Mouse (Mus musculus) spleen, postnatal 10 days (tissue): ENCODE results near the gene Cycs.
A peak's percentile ranks its signal among the peaks of the same experiment; 100 is the strongest.

ENCODE experiments used
- DNase-seq, 2 experiments: peaks; one replicate each; pipeline ENCODE4 v3.0.0; 2021 to 2022; ENCODE audit warnings: low spot score in 2 of 2

Cycs gene

GRCm38 (mm10) chr6:50545412-50546043 is 20.8 kb downstream of the Cycs start:
- peak in 1 of 2 experiments; percentile 42 for DNase-seq

DNA sequence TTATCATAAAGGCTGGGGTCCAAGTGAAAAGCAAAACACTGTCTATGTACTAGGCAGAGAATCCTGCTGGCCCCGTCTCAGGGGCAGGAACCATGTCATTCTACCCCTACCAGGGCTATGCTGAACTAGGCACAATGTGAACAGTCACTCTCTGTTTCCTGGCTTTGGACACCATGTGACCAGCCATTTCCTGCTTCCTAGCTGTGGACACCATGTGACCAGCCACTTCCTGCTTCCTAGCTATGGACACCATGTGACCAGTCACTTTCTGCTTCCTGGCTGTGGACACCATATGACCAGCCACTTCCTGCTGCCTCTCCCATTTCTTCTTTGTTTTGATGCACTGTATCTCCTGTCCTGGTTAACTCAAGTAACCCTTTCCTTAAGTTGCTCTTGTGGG is 23.8 kb downstream of the Cycs start:
- no peak for DNase-seq

DNA sequence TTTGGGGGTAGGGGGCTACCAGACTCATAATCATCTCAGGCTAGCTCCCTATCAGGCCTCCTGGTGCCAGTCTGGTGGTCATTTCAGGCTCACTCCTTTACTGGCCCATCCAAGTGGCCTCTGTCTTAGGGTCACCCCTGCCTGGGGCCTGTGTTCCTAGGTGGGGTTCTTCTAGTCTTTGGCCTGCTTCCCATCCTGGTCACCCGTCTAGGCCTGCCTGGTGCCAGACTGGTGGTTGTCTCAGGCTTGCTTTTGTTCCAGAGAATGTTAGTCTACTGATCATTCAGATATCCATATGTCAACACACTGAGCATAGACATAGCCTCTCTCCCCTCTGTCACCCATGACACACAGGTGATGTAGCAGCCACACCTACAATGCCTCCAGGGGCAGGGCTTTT is 26.7 kb downstream of the Cycs start:
- no peak for DNase-seq

DNA sequence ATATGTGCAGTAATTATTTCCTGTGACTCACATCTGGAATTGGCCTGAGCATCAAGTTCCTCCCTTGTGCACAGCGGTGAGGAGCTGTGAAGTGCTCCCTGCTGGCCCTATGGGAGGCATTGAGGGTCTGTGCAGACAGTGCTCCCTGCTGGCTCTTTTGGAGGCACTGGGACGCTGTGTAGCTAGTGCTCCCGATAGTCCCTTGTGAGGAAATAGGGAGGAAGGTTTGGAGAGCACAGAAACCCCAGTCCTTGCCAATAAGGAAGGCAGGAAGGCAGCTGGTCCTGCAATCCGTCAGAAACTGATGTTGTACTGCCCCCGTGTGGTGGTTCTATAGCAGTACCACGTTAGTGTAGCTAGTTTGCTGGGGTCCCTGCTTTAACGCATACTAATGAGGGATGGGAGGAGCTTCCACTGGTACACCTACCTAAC is 29.9 kb downstream of the Cycs start:
- peak; percentile 40 to 81 for DNase-seq

DNA sequence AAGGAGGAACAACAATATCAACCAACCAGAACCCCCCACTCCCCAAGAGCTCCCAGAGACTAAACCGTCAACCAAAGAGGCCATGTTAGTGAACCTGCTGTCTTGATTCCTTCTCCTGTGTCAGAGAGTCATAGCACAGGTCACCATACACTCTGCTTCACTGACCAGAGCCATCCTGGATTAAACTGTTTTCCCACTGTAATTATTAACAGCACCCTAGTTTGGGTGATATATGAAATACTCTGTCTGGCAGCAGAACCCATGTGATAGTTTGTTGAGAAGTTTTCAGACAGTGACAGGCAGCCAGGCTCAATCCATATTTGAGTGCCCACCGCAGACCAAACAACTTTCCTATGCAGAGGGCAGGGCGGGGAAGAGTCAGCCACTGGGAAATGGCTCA is 31.0 kb downstream of the Cycs start:
- no peak for DNase-seq

GRCm38 (mm10) chr6:50531920-50532319 is 34.4 kb downstream of the Cycs start:
- DNase-seq, result no peak

DNA sequence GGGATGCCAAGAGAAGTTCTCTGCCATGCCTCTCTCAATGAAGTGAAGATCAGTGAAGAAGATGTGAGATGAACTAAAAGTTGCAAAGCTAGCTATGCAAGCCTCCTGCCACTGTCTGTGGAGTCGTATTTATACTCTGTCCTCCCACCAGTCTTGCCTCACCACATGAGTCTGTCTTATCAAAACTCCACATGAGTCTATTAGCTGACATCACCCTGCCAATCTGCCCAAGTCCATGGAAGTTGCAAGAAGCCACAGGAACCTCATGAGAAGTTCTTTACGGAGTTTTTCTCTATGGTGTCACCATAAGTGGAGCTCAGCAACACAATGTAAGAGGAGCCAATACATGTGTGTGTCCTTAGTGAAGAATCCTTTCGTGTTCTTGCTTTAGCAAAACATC is 35.3 kb downstream of the Cycs start:
- DNase-seq, result no peak

- no peak for DNase-seq
Observed at GRCm38 (mm10) chr6:50529194-50529593, 37.1 kb downstream of the Cycs start.

GRCm38 (mm10) chr6:50527416-50527815 is 38.9 kb downstream of the Cycs start:
- no peak for DNase-seq

- DNase-seq, result peak; percentile 20 to 73
Observed at GRCm38 (mm10) chr6:50526597-50527024, 39.7 kb downstream of the Cycs start.

DNA sequence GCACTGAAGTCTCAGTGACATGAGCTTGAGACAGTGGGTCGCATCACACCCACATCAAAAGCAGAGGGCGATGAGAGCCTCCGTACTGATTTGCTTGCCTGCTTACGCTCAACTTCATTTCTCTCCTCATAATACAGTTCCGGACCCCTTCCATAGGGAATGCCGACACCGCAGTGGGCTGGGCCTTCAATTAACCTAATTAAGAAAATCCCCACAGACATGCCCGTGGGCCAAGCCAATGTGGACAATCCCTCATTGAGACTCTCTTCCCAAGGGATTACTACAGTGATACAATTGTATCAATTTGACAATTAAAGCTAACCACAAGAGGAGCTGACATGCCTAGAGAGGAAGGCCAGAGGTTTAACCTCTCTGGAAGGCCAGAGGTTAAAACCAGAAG is 40.5 kb downstream of the Cycs start:
- no peak for DNase-seq

- no peak for DNase-seq
Observed at GRCm38 (mm10) chr6:50524261-50524896, 42.0 kb downstream of the Cycs start.

DNA sequence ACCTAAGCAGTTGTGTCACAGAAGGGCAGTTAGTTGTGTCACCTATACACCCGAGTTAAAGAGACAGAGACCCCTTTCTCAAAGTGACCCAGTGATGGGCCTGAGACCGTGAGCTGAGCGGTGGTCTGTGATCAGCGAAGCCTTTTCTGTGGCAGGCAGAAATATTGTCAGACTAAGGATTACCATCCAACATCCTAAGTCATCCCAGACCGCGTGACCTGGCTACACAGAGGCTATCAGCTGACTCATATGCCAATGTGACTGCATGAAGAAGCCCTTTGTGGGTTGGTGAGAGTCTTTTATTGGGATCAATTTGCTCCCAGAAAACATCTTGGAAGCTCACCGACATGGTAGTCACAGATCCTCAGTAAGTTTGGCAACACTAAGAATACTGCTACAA is 43.6 kb downstream of the Cycs start:
- no peak for DNase-seq

DNA sequence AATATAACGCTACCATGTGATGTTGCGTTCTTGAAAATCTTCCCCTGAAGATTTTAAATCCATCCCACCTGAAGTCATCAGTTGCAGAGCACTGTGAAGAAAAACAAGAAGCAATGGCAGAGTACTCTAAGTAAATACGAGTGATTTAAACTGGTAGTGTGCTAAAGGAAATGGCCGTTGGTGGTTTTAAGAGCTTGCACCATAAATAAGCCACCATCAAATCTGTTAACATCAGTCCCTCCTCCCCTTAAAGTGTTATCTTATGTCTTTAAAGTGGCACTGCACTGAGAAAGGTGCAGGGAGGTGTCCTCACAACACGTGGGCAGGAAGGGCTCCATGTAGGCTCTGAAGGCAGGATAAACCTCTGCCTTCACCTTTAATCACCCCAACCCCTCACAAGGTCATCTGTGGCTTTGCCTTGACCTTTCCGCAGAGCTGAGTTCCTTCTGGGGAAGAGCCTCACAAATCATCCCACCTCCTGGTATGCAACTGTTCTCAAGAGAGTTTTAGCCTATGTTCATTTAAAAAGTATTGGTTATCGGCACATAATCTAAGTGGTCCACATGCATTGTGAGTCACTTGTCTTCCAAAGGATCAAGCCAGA is 44.7 kb downstream of the Cycs start:
- DNase-seq, result no peak

DNA sequence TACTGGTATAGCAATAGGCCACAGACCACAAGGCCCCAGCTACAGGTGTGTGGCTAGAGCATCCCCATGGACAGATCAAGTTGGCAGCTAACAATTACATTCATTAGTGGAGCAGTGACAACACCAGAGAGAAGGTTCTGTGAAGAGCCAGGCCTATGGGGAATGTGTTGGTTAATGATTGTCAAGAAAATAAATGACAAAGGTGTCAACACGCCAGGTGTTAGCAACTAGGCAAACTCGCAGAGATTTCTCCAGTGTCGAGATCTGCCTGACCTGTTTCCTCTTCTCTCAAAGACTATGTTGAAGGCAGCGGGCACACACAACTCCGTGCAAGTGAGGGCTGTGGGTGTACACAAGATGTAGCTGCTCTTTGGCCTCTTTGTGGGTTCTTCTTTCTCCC is 46.2 kb downstream of the Cycs start:
- no peak for DNase-seq

DNA sequence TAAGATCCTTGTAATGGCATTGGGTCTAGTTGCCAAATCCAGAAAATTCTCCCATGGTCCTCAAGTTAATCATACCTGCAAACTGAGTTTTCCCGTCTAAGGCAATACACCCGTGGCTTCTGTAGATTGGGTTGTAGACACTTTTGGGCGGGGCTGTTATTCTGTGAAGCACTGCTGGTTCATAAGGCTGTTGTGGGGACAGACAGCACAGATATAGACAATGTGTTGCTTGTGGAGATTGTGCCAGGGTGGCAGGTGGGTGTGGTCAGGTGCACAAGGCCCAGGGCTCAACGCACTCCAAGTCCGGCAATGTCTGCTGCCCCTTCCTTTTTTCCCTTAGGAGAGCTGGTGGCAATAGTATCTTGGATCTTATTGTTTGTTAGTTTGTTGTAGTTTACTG is 48.0 kb downstream of the Cycs start:
- no peak for DNase-seq
